Mouse (Mus musculus) kidney, adult 2 months (tissue): Measurements from ENCODE around the gene AC131692.1. TPM values are rescaled to one million over a fixed set of nuclear protein-coding genes. Genes with fewer than 3 reads are reported as not detected.

Source experiments
- DNase-seq: peaks from one replicate; pipeline ENCODE4 v3.0.0; 2021
- H3K27ac ChIP-seq: fragments of 200-500 bp; 2 replicates; pipeline ENCODE4 v1.5.1; 2012; ENCODE audit warnings: low read depth, low read length, control low read depth, inconsistent platforms; ENCODE audit not compliant: insufficient read depth
- H3K27me3 ChIP-seq: fragments of 200-500 bp; replicated peaks from 2 replicates; pipeline ENCODE4 v1.6.1; 2012; ENCODE audit warnings: mild to moderate bottlenecking, moderate library complexity, low read length, inconsistent platforms; ENCODE audit not compliant: control insufficient read depth, insufficient read depth
- H3K36me3 ChIP-seq: fragments of 200-500 bp; 2 replicates; pipeline ENCODE4 v1.6.1; 2012; ENCODE audit warnings: mild to moderate bottlenecking, moderate library complexity, low read length, inconsistent platforms; ENCODE audit not compliant: control insufficient read depth, insufficient read depth
- H3K4me1 ChIP-seq: fragments of 200-500 bp; 2 replicates; pipeline ENCODE4 v1.6.1; 2011; ENCODE audit warnings: low read length; ENCODE audit not compliant: control insufficient read depth, insufficient read depth
- H3K4me3 ChIP-seq: fragments of 200-500 bp; 2 replicates; pipeline ENCODE4 v1.5.1; 2011; ENCODE audit warnings: mild to moderate bottlenecking, low read depth, low read length, control low read depth; ENCODE audit not compliant: insufficient read depth
- CTCF ChIP-seq: fragments of 200-500 bp; conservative IDR thresholded peaks from 2 replicates; pipeline ENCODE4 v1.5.1; 2011; ENCODE audit warnings: low read depth, mild to moderate bottlenecking, control low read depth, low read length, moderate library complexity, mixed read lengths; ENCODE audit not compliant: insufficient read depth, insufficient read length
- POLR2A ChIP-seq: fragments of 200-500 bp; IDR thresholded peaks from one replicate; pipeline ENCODE4 v1.6.1; 2011; ENCODE audit warnings: low read depth, low read length, control low read depth
- WGBS: fragments of 180-500 bp; shearing (Covaris S2); methylation state at CpG from one replicate; pipeline ENCODE4 v1.1.7; 2018; 5-methylcytosine and 5-hydroxymethylcytosine counted together
- polyA plus RNA-seq: library from polyadenylated mRNA; depleted of rRNA; stranded (reverse); fragments of >200 nt; gene quantifications from 2 replicates; pipeline ENCODE4 v1.2.3, GENCODE M21; 2012; rRNA removed

The AC131692.1 gene
- polyA plus RNA-seq, 1 experiment = not detected

DNA sequence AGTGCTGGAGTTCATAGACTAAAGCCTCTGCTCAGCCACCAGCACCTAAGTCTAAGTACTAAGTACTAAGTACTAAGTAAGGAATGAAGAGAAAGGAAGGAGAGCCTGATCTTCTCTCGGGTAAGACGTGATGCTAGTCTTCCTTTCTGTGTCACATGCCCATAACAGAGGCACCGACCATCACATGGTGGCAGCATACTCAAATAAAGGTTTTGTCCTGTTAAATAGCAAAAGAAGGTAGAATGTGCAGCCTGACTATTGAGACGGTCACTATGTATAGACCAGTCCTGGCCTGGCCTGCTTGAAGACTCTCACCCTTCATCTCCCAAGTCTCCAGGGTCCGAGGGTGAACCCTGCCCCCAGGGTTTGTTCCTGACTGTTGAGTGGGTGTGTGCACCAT lies 50.6 kb downstream of the AC131692.1 start:
- WGBS = 64% methylated on average over 5 of the region's 5 CpGs
- DNase-seq = no peak
- H3K36me3 ChIP-seq = no peaks in the 10 kb centered on the region
- H3K4me1 ChIP-seq = 0 out of 2 replicates have a peak, but pooled peaks cover 2% of the 10 kb centered on the region
- H3K27ac ChIP-seq = no peak overlapping the region
- H3K4me3 ChIP-seq = no peak overlapping the region
- no peaks in the 10 kb centered on the region for H3K27me3 ChIP-seq
- no peak for TF ChIP-seq CTCF
- TF ChIP-seq POLR2A = no peak

Other genes starting within 250 kb of the AC131692.1 start
- 18.5 and 23.1 TPM in 2 replicates for gene Frmd8, start 219.1 kb upstream of the AC131692.1 start, polyA plus RNA-seq
- gene Slc25a45, start 216.6 kb upstream of the AC131692.1 start, polyA plus RNA-seq = 52.7 and 63.4 TPM in 2 replicates
- 0.52 and 0.73 TPM in 2 replicates for gene Tigd3, start 200.3 kb upstream of the AC131692.1 start, polyA plus RNA-seq
- gene Dpf2, start 181.4 kb upstream of the AC131692.1 start, polyA plus RNA-seq = 71.5 and 79.7 TPM in 2 replicates
- gene Cdc42ep2, start 169.6 kb upstream of the AC131692.1 start, polyA plus RNA-seq = 12.0 and 12.2 TPM in 2 replicates
- 24.9 and 26.2 TPM in 2 replicates for gene Pola2, start 130.2 kb upstream of the AC131692.1 start, polyA plus RNA-seq
- gene Slc22a20, start 108.3 kb upstream of the AC131692.1 start, polyA plus RNA-seq = not detected in 2 replicates
- 36.0 and 38.0 TPM in 2 replicates for gene Capn1, start 78.5 kb upstream of the AC131692.1 start, polyA plus RNA-seq
- 31.5 and 32.8 TPM in 2 replicates for gene Syvn1, start 47.8 kb upstream of the AC131692.1 start, polyA plus RNA-seq
- 32.0 and 37.3 TPM in 2 replicates for gene Mrpl49, start 36.6 kb upstream of the AC131692.1 start, polyA plus RNA-seq
- 882 and 1,017 TPM in 2 replicates for gene Fau, start 36.6 kb upstream of the AC131692.1 start, polyA plus RNA-seq
- 42.3 and 57.7 TPM in 2 replicates for gene Znhit2, start 33.2 kb upstream of the AC131692.1 start, polyA plus RNA-seq
- gene Tm7sf2, start 26.0 kb upstream of the AC131692.1 start, polyA plus RNA-seq = 31.2 and 38.4 TPM in 2 replicates
- gene Vps51, start 17.2 kb upstream of the AC131692.1 start, polyA plus RNA-seq = 65.0 and 67.1 TPM in 2 replicates
- gene Tmem262, start 14.4 kb upstream of the AC131692.1 start, polyA plus RNA-seq = 0.58 TPM in 1 of 2 replicates, not detected in the other
- gene Gm28374, start 12.2 kb upstream of the AC131692.1 start, polyA plus RNA-seq = not detected in 2 replicates
- gene Zfpl1, start 9.5 kb upstream of the AC131692.1 start, polyA plus RNA-seq = 70.2 and 77.1 TPM in 2 replicates
- gene Cdca5, start 9.4 kb upstream of the AC131692.1 start, polyA plus RNA-seq = 0.37 and 0.67 TPM in 2 replicates
- 2.0 and 2.1 TPM in 2 replicates for gene Naaladl1, start 11.4 kb downstream of the AC131692.1 start, polyA plus RNA-seq
- 23.8 and 30.3 TPM in 2 replicates for gene Sac3d1, start 24.2 kb downstream of the AC131692.1 start, polyA plus RNA-seq
- 28.7 and 35.0 TPM in 2 replicates for gene Snx15, start 33.9 kb downstream of the AC131692.1 start, polyA plus RNA-seq
- gene Batf2, start 46.6 kb downstream of the AC131692.1 start, polyA plus RNA-seq = 4.8 and 5.5 TPM in 2 replicates
- 144 and 157 TPM in 2 replicates for gene Arl2, start 47.1 kb downstream of the AC131692.1 start, polyA plus RNA-seq
- gene Majin, start 90.0 kb downstream of the AC131692.1 start, polyA plus RNA-seq = 0.16 and 0.28 TPM in 2 replicates
- 0.16 and 0.65 TPM in 2 replicates for gene Gpha2, start 132.0 kb downstream of the AC131692.1 start, polyA plus RNA-seq
- 32.1 and 36.5 TPM in 2 replicates for gene Ppp2r5b, start 141.5 kb downstream of the AC131692.1 start, polyA plus RNA-seq
- 27.4 and 33.2 TPM in 2 replicates for gene Atg2a, start 147.2 kb downstream of the AC131692.1 start, polyA plus RNA-seq
- gene Ehd1, start 182.3 kb downstream of the AC131692.1 start, polyA plus RNA-seq = 224 and 317 TPM in 2 replicates
- gene Cdc42bpg, start 212.0 kb downstream of the AC131692.1 start, polyA plus RNA-seq = 26.6 and 31.1 TPM in 2 replicates
- 49.5 and 63.2 TPM in 2 replicates for gene Men1, start 240.6 kb downstream of the AC131692.1 start, polyA plus RNA-seq
- 92.3 and 145 TPM in 2 replicates for gene Map4k2, start 246.7 kb downstream of the AC131692.1 start, polyA plus RNA-seq